16 mouse cellular contexts compared by ENCODE assay signal in the genomic region with DNA sequence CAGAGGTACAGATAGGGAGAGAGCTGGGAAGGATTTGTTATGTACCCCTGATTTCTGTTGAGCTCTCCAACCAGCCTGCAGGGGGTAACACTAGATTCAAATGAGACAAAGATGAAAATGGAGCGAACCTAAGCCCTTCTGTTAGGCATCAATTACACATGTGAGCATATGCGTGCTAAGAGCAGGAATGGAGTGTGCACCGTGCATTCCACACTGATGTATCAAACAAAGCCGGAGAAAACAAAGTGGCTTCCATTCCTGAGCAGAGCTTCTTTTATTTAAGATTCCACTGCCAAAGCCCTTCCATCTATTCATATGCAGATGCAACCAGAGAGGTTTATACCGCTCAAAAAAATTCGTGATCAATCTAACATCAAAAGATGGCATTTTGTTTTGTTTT.
A peak's percentile ranks its signal among the peaks of the same experiment; 100 is the strongest.
DNase-seq lines count a peak whose midpoint lies in the region; ATAC-seq lines count a peak whose summit lies in the region.
"Had no signal": no experiment of that assay in that cellular context is flagged by ENCODE, and none has a peak within 500 bp of the region (broad histone marks: within the 10 kb centered on the region; RNA-seq: fewer than 3 reads in every experiment).

No protein-coding gene starts in this region.

- no peak overlapping the region for H3K27ac ChIP-seq in embryonic facial prominence, embryonic 14.5 days (replicated peaks; ENCODE audit: low read depth, low read length)
- no peak overlapping the region for H3K27ac ChIP-seq in embryonic facial prominence, embryonic 10.5 days (replicated peaks)
- no peak overlapping the region for H3K27ac ChIP-seq in forebrain, embryonic 16.5 days (ENCODE audit: low read length)
- H3K27ac ChIP-seq in midbrain, embryonic 13.5 days = 0 out of 2 replicates have a peak overlapping the region, but pooled peaks have one; percentile 30
- H3K27ac ChIP-seq: embryonic facial prominence, embryonic 15.5 days; kidney, embryonic 15.5 days had no signal

- peak; percentile 5 for DNase-seq in embryonic facial prominence, embryonic 14.5 days (ENCODE audit: low spot score)
- DNase-seq in embryonic facial prominence, embryonic 10.5 days (ENCODE audit: low spot score) = no peak
- peak; percentile 50 for DNase-seq in brain, adult 2 months (ENCODE audit: low read depth, low spot score)
- DNase-seq in adrenal gland, postnatal 25 days = no peak
- no peak for DNase-seq in gastrocnemius, postnatal 14 days
- DNase-seq in heart, adult 9 months (ENCODE audit: low spot score in 2 of 2) = no peak
- DNase-seq: cerebellum, adult 2 months; heart, postnatal 14 days; lung, postnatal 14 days; retina, postnatal 1 day; thymus, adult 2 months had no signal

- H3K4me1 ChIP-seq in embryonic facial prominence, embryonic 14.5 days (ENCODE audit: control insufficient read depth, insufficient read depth, low read length) = no peaks in the 10 kb centered on the region
- H3K4me1 ChIP-seq in embryonic facial prominence, embryonic 10.5 days = peaks cover 9% of the 10 kb centered on the region; the same call in 1 of the 2 replicates
- peaks cover 18% of the 10 kb centered on the region for H3K4me1 ChIP-seq in forebrain, embryonic 16.5 days (replicated peaks; ENCODE audit: control insufficient read depth, insufficient read depth, low read length)
- peaks cover 39% of the 10 kb centered on the region for H3K4me1 ChIP-seq in midbrain, embryonic 13.5 days (replicated peaks)
- H3K4me1 ChIP-seq: embryonic facial prominence, embryonic 15.5 days; kidney, embryonic 15.5 days had no signal

- H3K4me3 ChIP-seq in embryonic facial prominence, embryonic 14.5 days (ENCODE audit: low read depth, low read length) = no peak overlapping the region
- H3K4me3 ChIP-seq in embryonic facial prominence, embryonic 10.5 days = no peak overlapping the region
- H3K4me3 ChIP-seq in forebrain, embryonic 16.5 days (replicated peaks; ENCODE audit: low read length) = no peak overlapping the region
- no peak overlapping the region for H3K4me3 ChIP-seq in midbrain, embryonic 13.5 days (replicated peaks)
- H3K4me3 ChIP-seq: embryonic facial prominence, embryonic 15.5 days; kidney, embryonic 15.5 days had no signal

- no peaks in the 10 kb centered on the region for H3K36me3 ChIP-seq in embryonic facial prominence, embryonic 14.5 days (ENCODE audit: control insufficient read depth, insufficient read depth, low read length)
- no peaks in the 10 kb centered on the region for H3K36me3 ChIP-seq in embryonic facial prominence, embryonic 10.5 days (replicated peaks)
- no peaks in the 10 kb centered on the region for H3K36me3 ChIP-seq in forebrain, embryonic 16.5 days (ENCODE audit: control insufficient read depth, insufficient read depth)
- H3K36me3 ChIP-seq in midbrain, embryonic 13.5 days = no peaks in the 10 kb centered on the region
- H3K36me3 ChIP-seq: embryonic facial prominence, embryonic 15.5 days; kidney, embryonic 15.5 days had no signal

- no peak for ATAC-seq in embryonic facial prominence, embryonic 14.5 days (ENCODE audit: low read depth)
- ATAC-seq in forebrain, embryonic 16.5 days = peak; percentile 73
- peak; percentile 35; the same call in 1 of the 2 replicates for ATAC-seq in midbrain, embryonic 13.5 days
- ATAC-seq: activated CD4-positive, CD25-positive, alpha-beta regulatory T cell, adult 4 months had no signal

- no peak overlapping the region for H3K4me2 ChIP-seq in embryonic facial prominence, embryonic 14.5 days (ENCODE audit: low read depth, low read length)
- H3K4me2 ChIP-seq in forebrain, embryonic 16.5 days (ENCODE audit: low read length) = no peak overlapping the region
- H3K4me2 ChIP-seq in midbrain, embryonic 13.5 days (replicated peaks) = peak overlapping the region; percentile 17; the same call in 1 of the 2 replicates
- H3K4me2 ChIP-seq: embryonic facial prominence, embryonic 15.5 days; kidney, embryonic 15.5 days had no signal

- H3K27me3 ChIP-seq in embryonic facial prominence, embryonic 14.5 days (replicated peaks; ENCODE audit: control insufficient read depth, insufficient read depth, low read length) = no peaks in the 10 kb centered on the region
- no peaks in the 10 kb centered on the region for H3K27me3 ChIP-seq in embryonic facial prominence, embryonic 10.5 days (replicated peaks; ENCODE audit: low read depth, poor library complexity, severe bottlenecking)
- H3K27me3 ChIP-seq in forebrain, embryonic 16.5 days (replicated peaks; ENCODE audit: control insufficient read depth, insufficient read depth, low read length) = no peaks in the 10 kb centered on the region
- H3K27me3 ChIP-seq in midbrain, embryonic 13.5 days = no peaks in the 10 kb centered on the region
- H3K27me3 ChIP-seq: embryonic facial prominence, embryonic 15.5 days; kidney, embryonic 15.5 days had no signal

- no peak overlapping the region for H3K9ac ChIP-seq in embryonic facial prominence, embryonic 14.5 days (ENCODE audit: low read depth, low read length)
- H3K9ac ChIP-seq in forebrain, embryonic 16.5 days (replicated peaks; ENCODE audit: low read depth, low read length) = no peak overlapping the region
- no peak overlapping the region for H3K9ac ChIP-seq in midbrain, embryonic 13.5 days (replicated peaks)
- H3K9ac ChIP-seq: embryonic facial prominence, embryonic 15.5 days; kidney, embryonic 15.5 days had no signal

- intact Hi-C loops in gastrocnemius, postnatal 14 days (cut with DNase I; ENCODE audit: low total_unique reads) = no loop called here

- WGBS in embryonic facial prominence, embryonic 14.5 days = 38% methylated on average over 6 of the region's 6 CpGs
- WGBS in embryonic facial prominence, embryonic 10.5 days = 62% methylated on average over 6 of the region's 6 CpGs
- WGBS in forebrain, embryonic 16.5 days = 6% methylated on average over 6 of the region's 6 CpGs
- 7% methylated on average over 6 of the region's 6 CpGs for WGBS in midbrain, embryonic 13.5 days

- H3K9me3 ChIP-seq in embryonic facial prominence, embryonic 14.5 days (ENCODE audit: control insufficient read depth, low read length) = no peaks in the 10 kb centered on the region
- no peaks in the 10 kb centered on the region for H3K9me3 ChIP-seq in embryonic facial prominence, embryonic 10.5 days
- H3K9me3 ChIP-seq in forebrain, embryonic 16.5 days (ENCODE audit: control insufficient read depth, low read length) = no peaks in the 10 kb centered on the region
- no peaks in the 10 kb centered on the region for H3K9me3 ChIP-seq in midbrain, embryonic 13.5 days
- H3K9me3 ChIP-seq: embryonic facial prominence, embryonic 15.5 days; kidney, embryonic 15.5 days had no signal

Comparison
In these comparisons a context has a peak if more than half of its experiments do, and no peak if none do; other contexts are left out.
1. DNase-seq: peak in embryonic facial prominence, embryonic 14.5 days (single experiment) and brain, adult 2 months (single experiment); none in embryonic facial prominence, embryonic 10.5 days (single experiment), adrenal gland, postnatal 25 days (single experiment), gastrocnemius, postnatal 14 days (single experiment) and heart, adult 9 months (0 of 2).